Mouse (Mus musculus): ENCODE data around the gene Ndufv2. TPM values are rescaled to one million over a fixed set of nuclear protein-coding genes. Genes with fewer than 3 reads are reported as not detected.

Gene Ndufv2
- 530 and 551 TPM in 2 replicates for polyA plus RNA-seq (2014; fragmentation: Nextera tagmentation; extraction: Ambion mirVana)

GRCm38 (mm10) chr17:66101380-66102330 lies at the start of gene Ndufv2:
TSS of gene Ndufv2 (minus strand) at chr17:66101559.
- peak within 1 kb of the TSS; percentile 97 for H3K27ac ChIP-seq (ENCODE audit: low read depth, low read length)
- H3K9ac ChIP-seq (ENCODE audit: low read depth, low read length), result peak within 1 kb of the TSS; percentile 97
- H3K9me3 ChIP-seq (replicated peaks; ENCODE audit: control insufficient read depth, low read length), result no peaks in the 10 kb centered on the region
- no peaks in the 10 kb centered on the region for H3K36me3 ChIP-seq (ENCODE audit: control insufficient read depth, insufficient read depth, low read length)
- peak within 1 kb of the TSS; percentile 93 for H3K4me3 ChIP-seq (ENCODE audit: low read depth, low read length)
- peak; percentile 99 for ATAC-seq (replicated peaks; ENCODE audit: insufficient number of reproducible peaks, low FRiP score, low TSS enrichment)
- H3K4me2 ChIP-seq, result peak within 1 kb of the TSS; percentile 90
- no peaks in the 10 kb centered on the region for H3K27me3 ChIP-seq (ENCODE audit: control insufficient read depth, insufficient read depth, low read length)
- WGBS (ENCODE audit: insufficient replicate concordance), result 2% methylated on average over 56 of the region's 67 CpGs
- peaks cover 9% of the 10 kb centered on the region for H3K4me1 ChIP-seq (ENCODE audit: control insufficient read depth, insufficient read depth, low read length)

GRCm38 (mm10) chr17:66131212-66131611 lies 29.9 kb upstream of the Ndufv2 start:
- 98% methylated on average over 4 of the region's 4 CpGs for WGBS (ENCODE audit: insufficient replicate concordance)
- no peak overlapping the region for H3K9ac ChIP-seq (ENCODE audit: low read depth, low read length)
- H3K4me2 ChIP-seq, result no peak overlapping the region
- H3K9me3 ChIP-seq (replicated peaks; ENCODE audit: control insufficient read depth, low read length), result no peaks in the 10 kb centered on the region; the same call in 1 of the 2 replicates
- H3K27ac ChIP-seq (ENCODE audit: low read depth, low read length), result no peak overlapping the region
- H3K36me3 ChIP-seq (ENCODE audit: control insufficient read depth, insufficient read depth, low read length), result peaks cover 41% of the 10 kb centered on the region
- ATAC-seq (replicated peaks; ENCODE audit: insufficient number of reproducible peaks, low FRiP score, low TSS enrichment), result no peak
- H3K4me1 ChIP-seq (ENCODE audit: control insufficient read depth, insufficient read depth, low read length), result no peaks in the 10 kb centered on the region
- no peak overlapping the region for H3K4me3 ChIP-seq (ENCODE audit: low read depth, low read length)
- H3K27me3 ChIP-seq (ENCODE audit: control insufficient read depth, insufficient read depth, low read length), result no peaks in the 10 kb centered on the region

DNA sequence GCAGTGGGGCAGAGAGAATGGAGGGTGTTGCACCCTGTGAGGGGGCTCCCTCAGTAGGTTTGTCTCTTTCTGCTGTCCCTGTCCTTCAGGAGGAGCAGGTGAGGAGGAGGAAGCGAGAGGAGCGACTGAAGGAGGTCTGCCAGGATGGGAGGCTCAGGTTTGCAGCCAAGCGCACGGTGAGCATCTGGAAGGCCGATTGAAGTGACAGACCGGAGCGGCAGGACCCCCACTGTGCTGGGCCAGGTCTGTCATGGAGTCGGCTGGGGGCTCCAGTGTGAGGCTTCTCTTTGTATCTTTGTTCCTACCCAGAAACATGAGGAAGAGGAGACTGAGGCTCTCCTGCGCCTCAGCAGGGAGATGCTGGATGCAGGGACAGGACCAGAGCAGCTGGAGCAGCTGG lies 29.0 kb upstream of the Ndufv2 start:
- 92% methylated on average over 9 of the region's 9 CpGs for WGBS (ENCODE audit: insufficient replicate concordance)
- H3K36me3 ChIP-seq (ENCODE audit: control insufficient read depth, insufficient read depth, low read length), result peaks cover 41% of the 10 kb centered on the region
- H3K27ac ChIP-seq (ENCODE audit: low read depth, low read length), result no peak overlapping the region
- no peaks in the 10 kb centered on the region for H3K27me3 ChIP-seq (ENCODE audit: control insufficient read depth, insufficient read depth, low read length)
- no peaks in the 10 kb centered on the region; the same call in 1 of the 2 replicates for H3K9me3 ChIP-seq (replicated peaks; ENCODE audit: control insufficient read depth, low read length)
- no peak overlapping the region for H3K9ac ChIP-seq (ENCODE audit: low read depth, low read length)
- no peak overlapping the region for H3K4me2 ChIP-seq
- H3K4me3 ChIP-seq (ENCODE audit: low read depth, low read length), result no peak overlapping the region
- H3K4me1 ChIP-seq (ENCODE audit: control insufficient read depth, insufficient read depth, low read length), result peaks cover 2% of the 10 kb centered on the region
- no peak for ATAC-seq (replicated peaks; ENCODE audit: insufficient number of reproducible peaks, low FRiP score, low TSS enrichment)

- Histone ChIP-seq H3K9ac (ENCODE audit: low read depth, low read length) (0 out of 2 replicates have a peak overlapping the region, but pooled peaks have one; percentile 28), H3K4me1 (ENCODE audit: control insufficient read depth, insufficient read depth, low read length) (peaks cover 13% of the 10 kb centered on the region), H3K27ac (ENCODE audit: low read depth, low read length) (no peak overlapping the region), H3K4me3 (ENCODE audit: low read depth, low read length) (no peak overlapping the region), H3K27me3 (ENCODE audit: control insufficient read depth, insufficient read depth, low read length) (no peaks in the 10 kb centered on the region), H3K4me2 (peak overlapping the region; percentile 32), H3K9me3 (replicated peaks; ENCODE audit: control insufficient read depth, low read length) (no peaks in the 10 kb centered on the region), H3K36me3 (ENCODE audit: control insufficient read depth, insufficient read depth, low read length) (peaks cover 4% of the 10 kb centered on the region)
- ATAC-seq (replicated peaks; ENCODE audit: insufficient number of reproducible peaks, low FRiP score, low TSS enrichment), result no peak
- 56% methylated on average over 5 of the region's 5 CpGs for WGBS (ENCODE audit: insufficient replicate concordance)
These were observed 23.9 kb upstream of the Ndufv2 start for GRCm38 (mm10) chr17:66125211-66125610.

DNA sequence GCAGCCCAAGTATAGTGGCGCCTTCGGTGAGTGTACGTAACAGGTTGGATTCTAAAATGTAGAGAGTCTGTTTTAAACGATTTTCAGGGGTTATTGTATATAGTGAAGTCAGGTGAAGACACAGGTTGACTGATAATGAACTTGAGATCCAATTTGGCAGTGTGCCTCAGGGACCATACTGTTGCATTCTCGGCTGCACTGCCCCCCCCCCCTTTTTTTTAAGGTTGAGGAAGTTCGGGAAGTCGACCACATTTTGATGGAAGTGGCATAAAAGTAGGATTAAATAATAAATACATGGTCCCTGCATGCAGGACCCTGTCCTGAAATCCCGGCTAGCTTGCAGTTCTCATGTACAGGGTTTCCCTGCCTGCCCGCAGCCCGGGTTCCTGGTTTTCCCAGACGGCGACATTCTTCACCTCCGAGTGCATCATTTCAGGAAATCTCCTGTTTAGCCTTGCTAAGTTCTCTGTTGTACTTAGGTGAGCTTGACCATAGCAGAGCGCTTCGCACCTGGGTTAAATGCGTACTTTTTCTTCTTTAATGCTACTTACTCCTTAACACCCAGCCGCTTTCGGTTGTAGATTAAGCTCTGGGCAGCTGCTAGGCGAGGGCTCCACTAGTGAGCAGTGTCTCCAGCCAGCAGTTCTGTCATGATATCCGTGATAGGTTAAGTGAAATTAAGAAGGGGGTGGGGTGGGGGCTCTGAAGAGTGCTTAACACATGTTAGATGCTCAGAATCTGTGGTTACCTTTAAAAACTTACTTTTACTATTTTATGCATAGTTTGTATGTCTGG lies 22.7 kb upstream of the Ndufv2 start:
- H3K27ac ChIP-seq (ENCODE audit: low read depth, low read length), result peak overlapping the region; percentile 93
- peaks cover 8% of the 10 kb centered on the region for H3K36me3 ChIP-seq (ENCODE audit: control insufficient read depth, insufficient read depth, low read length)
- peaks cover 13% of the 10 kb centered on the region for H3K4me1 ChIP-seq (ENCODE audit: control insufficient read depth, insufficient read depth, low read length)
- 1% methylated on average over 20 of the region's 20 CpGs for WGBS (ENCODE audit: insufficient replicate concordance)
- 0 out of 2 replicates have a peak, but pooled peaks have one; percentile 26 for ATAC-seq (replicated peaks; ENCODE audit: insufficient number of reproducible peaks, low FRiP score, low TSS enrichment)
- H3K4me2 ChIP-seq, result peak overlapping the region; percentile 89
- peak overlapping the region; percentile 82 for H3K4me3 ChIP-seq (ENCODE audit: low read depth, low read length)
- H3K9me3 ChIP-seq (replicated peaks; ENCODE audit: control insufficient read depth, low read length), result no peaks in the 10 kb centered on the region
- H3K9ac ChIP-seq (ENCODE audit: low read depth, low read length), result peak overlapping the region; percentile 84
- H3K27me3 ChIP-seq (ENCODE audit: control insufficient read depth, insufficient read depth, low read length), result no peaks in the 10 kb centered on the region

DNA sequence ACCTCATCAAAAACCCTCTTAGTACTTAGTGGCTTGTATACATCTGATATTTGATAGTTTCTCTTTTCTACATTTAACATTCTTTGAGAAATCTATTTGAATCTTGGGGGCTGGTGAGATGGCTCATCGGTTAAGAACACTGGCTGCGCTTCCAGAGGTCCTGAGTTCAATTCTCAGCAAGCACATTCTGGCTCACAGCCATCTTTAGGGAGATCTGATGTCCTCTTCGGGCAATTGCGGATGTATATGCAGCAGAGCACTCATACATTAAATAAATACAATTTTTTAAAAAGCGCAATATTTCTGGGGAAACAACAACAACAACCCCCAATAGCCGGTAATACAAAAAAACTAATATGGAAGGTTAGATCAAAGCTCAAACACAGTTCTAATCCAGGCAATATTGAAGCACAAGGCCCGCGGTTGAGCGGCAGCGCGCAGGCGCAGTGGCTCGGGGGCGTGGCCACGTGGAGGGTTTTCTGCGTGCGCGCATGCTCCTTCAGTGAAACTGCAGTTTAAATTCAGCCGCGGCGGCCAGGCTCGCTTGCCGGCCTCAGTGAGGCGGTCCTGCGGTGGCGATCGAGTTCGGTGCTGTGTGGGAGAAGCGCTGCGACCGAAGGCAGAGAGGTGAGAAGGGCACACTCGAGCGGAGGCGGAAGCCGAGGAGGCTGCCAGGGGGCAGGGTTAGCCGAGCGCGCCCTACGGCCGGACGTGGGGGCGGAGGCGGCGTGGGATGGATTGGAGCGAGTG lies 21.9 kb upstream of the Ndufv2 start, which contains the start of gene Ddx11:
Ddx11 (plus strand) TSS at position 455 of the 750 bp plus-strand sequence.
- Histone ChIP-seq H3K27ac (ENCODE audit: low read depth, low read length) (peak within 1 kb of the TSS; percentile 93), H3K9me3 (replicated peaks; ENCODE audit: control insufficient read depth, low read length) (no peaks in the 10 kb centered on the region), H3K27me3 (ENCODE audit: control insufficient read depth, insufficient read depth, low read length) (no peaks in the 10 kb centered on the region), H3K9ac (ENCODE audit: low read depth, low read length) (peak within 1 kb of the TSS; percentile 84), H3K36me3 (ENCODE audit: control insufficient read depth, insufficient read depth, low read length) (peaks cover 13% of the 10 kb centered on the region), H3K4me1 (ENCODE audit: control insufficient read depth, insufficient read depth, low read length) (peaks cover 13% of the 10 kb centered on the region), H3K4me2 (peak within 1 kb of the TSS; percentile 89), H3K4me3 (ENCODE audit: low read depth, low read length) (peak within 1 kb of the TSS; percentile 82)
- 6% methylated on average over 45 of the region's 45 CpGs for WGBS (ENCODE audit: insufficient replicate concordance)
- ATAC-seq (replicated peaks; ENCODE audit: insufficient number of reproducible peaks, low FRiP score, low TSS enrichment), result peak; percentile 84

DNA sequence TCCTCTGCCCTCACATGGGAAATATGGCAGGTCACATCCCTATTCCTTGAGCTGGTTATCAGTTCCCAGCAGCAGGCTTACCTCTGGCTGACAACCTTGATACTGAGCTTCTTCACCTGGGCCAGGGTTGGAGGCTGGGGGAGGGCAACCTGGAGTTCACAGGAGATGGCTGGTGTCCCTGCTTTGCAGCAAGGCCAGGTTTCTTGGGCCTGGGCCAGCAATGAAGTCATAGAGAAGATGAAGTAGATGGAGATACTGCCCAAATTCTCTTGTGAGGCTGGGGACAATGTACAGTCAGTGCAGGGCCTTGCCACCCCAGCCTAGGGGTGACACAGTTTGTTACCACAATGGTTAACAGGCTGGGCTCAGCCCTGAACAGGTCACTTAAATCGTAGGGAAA lies 19.3 kb upstream of the Ndufv2 start:
- H3K27ac ChIP-seq (ENCODE audit: low read depth, low read length), result no peak overlapping the region
- WGBS (ENCODE audit: insufficient replicate concordance), result 88% methylated on average over 1 of the region's 1 CpGs
- H3K9me3 ChIP-seq (replicated peaks; ENCODE audit: control insufficient read depth, low read length), result no peaks in the 10 kb centered on the region
- ATAC-seq (replicated peaks; ENCODE audit: insufficient number of reproducible peaks, low FRiP score, low TSS enrichment), result no peak
- peaks cover 32% of the 10 kb centered on the region for H3K36me3 ChIP-seq (ENCODE audit: control insufficient read depth, insufficient read depth, low read length)
- H3K4me3 ChIP-seq (ENCODE audit: low read depth, low read length), result no peak overlapping the region
- peaks cover 13% of the 10 kb centered on the region for H3K4me1 ChIP-seq (ENCODE audit: control insufficient read depth, insufficient read depth, low read length)
- no peaks in the 10 kb centered on the region for H3K27me3 ChIP-seq (ENCODE audit: control insufficient read depth, insufficient read depth, low read length)
- no peak overlapping the region for H3K4me2 ChIP-seq
- H3K9ac ChIP-seq (ENCODE audit: low read depth, low read length), result no peak overlapping the region

- 86% methylated on average over 8 of the region's 8 CpGs for WGBS (ENCODE audit: insufficient replicate concordance)
- Histone ChIP-seq H3K27ac (ENCODE audit: low read depth, low read length) (no peak overlapping the region), H3K9me3 (replicated peaks; ENCODE audit: control insufficient read depth, low read length) (no peaks in the 10 kb centered on the region)
These were observed 17.6 kb upstream of the Ndufv2 start for GRCm38 (mm10) chr17:66118991-66119390.

More at GRCm38 (mm10) chr17:66118991-66119390, 17.6 kb upstream of the Ndufv2 start:
- H3K9ac ChIP-seq (ENCODE audit: low read depth, low read length), result no peak overlapping the region
- no peak overlapping the region for H3K4me3 ChIP-seq (ENCODE audit: low read depth, low read length)
- no peaks in the 10 kb centered on the region for H3K4me1 ChIP-seq (ENCODE audit: control insufficient read depth, insufficient read depth, low read length)
- no peak overlapping the region for H3K4me2 ChIP-seq
- no peaks in the 10 kb centered on the region for H3K27me3 ChIP-seq (ENCODE audit: control insufficient read depth, insufficient read depth, low read length)
- ATAC-seq (replicated peaks; ENCODE audit: insufficient number of reproducible peaks, low FRiP score, low TSS enrichment), result no peak
- H3K36me3 ChIP-seq (ENCODE audit: control insufficient read depth, insufficient read depth, low read length), result peaks cover 35% of the 10 kb centered on the region
